In the genomic region with DNA sequence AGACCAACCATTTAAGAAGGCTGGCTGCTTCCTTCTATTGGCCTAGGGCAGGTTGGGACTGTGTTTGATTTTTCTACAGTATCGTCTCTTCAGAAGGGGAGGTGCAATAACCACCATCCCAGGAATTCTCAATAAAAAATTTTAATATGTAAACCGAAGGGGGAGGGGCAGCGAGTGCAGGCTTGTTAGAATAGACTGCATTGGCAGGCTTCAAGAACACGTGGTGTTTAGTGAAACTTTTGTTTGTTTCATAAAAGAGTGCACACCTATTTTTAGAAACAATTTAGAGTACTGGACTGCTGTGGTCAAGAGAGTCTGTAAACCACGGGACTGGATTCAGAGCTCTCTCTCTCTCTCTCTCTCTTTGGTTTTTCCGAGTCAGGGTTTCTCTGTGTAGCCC, we compare ENCODE assay signal across 21 mouse cellular contexts. TPM values are rescaled to one million over a fixed set of nuclear protein-coding genes. Genes with fewer than 3 reads are reported as not detected.
DNase-seq lines count a peak whose midpoint lies in the region; ATAC-seq and TF ChIP-seq lines count a peak whose summit lies in the region.
"Had no signal": no experiment of that assay in that cellular context is flagged by ENCODE, and none has a peak within 500 bp of the region (broad histone marks: within the 10 kb centered on the region; RNA-seq: fewer than 3 reads in every experiment).

No protein-coding gene starts in this region.

- in situ Hi-C loops in CH12.LX (cut with MboI; ENCODE audit: low pct_ligation_motif_present, low pct_unique_long_range_greater_than_20kb, low sequenced_read_pairs), result no loop called here

- 0 out of 2 replicates have a peak overlapping the region, but pooled peaks have one; percentile 9 for H3K27ac ChIP-seq in heart, embryonic 15.5 days
- H3K27ac ChIP-seq in CH12.LX (ENCODE audit: insufficient read depth, low read depth), result no peak overlapping the region
- H3K27ac ChIP-seq: hindbrain, postnatal 0 days; lung, embryonic 15.5 days; midbrain, embryonic 10.5 days had no signal

- no peak overlapping the region for H3K4me2 ChIP-seq in heart, embryonic 15.5 days
- no peak overlapping the region for H3K4me2 ChIP-seq in CH12.LX (ENCODE audit: insufficient read depth, low read depth, poor library complexity, severe bottlenecking)
- H3K4me2 ChIP-seq: lung, embryonic 15.5 days had no signal

- H3K79me2 ChIP-seq in CH12.LX (replicated peaks; ENCODE audit: control insufficient read depth, extremely low read depth, insufficient read depth, poor library complexity, severe bottlenecking), result no peaks in the 10 kb centered on the region

- no peak for ATAC-seq in heart, embryonic 15.5 days (replicated peaks; ENCODE audit: insufficient number of reproducible peaks, insufficient read depth, low FRiP score, low read depth)
- ATAC-seq in monocyte, adult 5-6 weeks (replicated peaks; ENCODE audit: insufficient number of reproducible peaks, low FRiP score, low TSS enrichment, poor library complexity, severe bottlenecking), result no peak
- ATAC-seq: hindbrain, postnatal 0 days had no signal

- H3K36me3 ChIP-seq in heart, embryonic 15.5 days, result 0 out of 2 replicates have a peak, but pooled peaks cover 3% of the 10 kb centered on the region
- peaks cover 0 to 38% of the 10 kb centered on the region in 2 experiments for H3K36me3 ChIP-seq in CH12.LX (replicated peaks in 1 of 2; ENCODE audit: control insufficient read depth in 1 of 2, insufficient read depth in 1 of 2, low read length in 1 of 2)
- H3K36me3 ChIP-seq: lung, embryonic 15.5 days had no signal

- no peak overlapping the region for H3K9ac ChIP-seq in heart, embryonic 15.5 days
- H3K9ac ChIP-seq in CH12.LX (ENCODE audit: insufficient read depth, low read depth), result no peak overlapping the region
- H3K9ac ChIP-seq: lung, embryonic 15.5 days had no signal

- TF ChIP-seq RAD21 in CH12.LX (IDR thresholded peaks at IDR 0.05; ENCODE audit: low read depth, low read length), result no peak

- dilution Hi-C loops in CH12.LX (cut with MboI; ENCODE audit: extremely low pct_ligation_motif_present, extremely low pct_unique_long_range_greater_than_20kb, low sequenced_read_pairs), result no loop called here

- no peaks in the 10 kb centered on the region for H3K9me3 ChIP-seq in heart, embryonic 15.5 days (replicated peaks)
- H3K9me3 ChIP-seq in CH12.LX (replicated peaks; ENCODE audit: low read length), result no peaks in the 10 kb centered on the region
- H3K9me3 ChIP-seq: lung, embryonic 15.5 days; midbrain, embryonic 10.5 days had no signal

- H3K27me3 ChIP-seq in heart, embryonic 15.5 days, result no peaks in the 10 kb centered on the region
- H3K27me3 ChIP-seq in CH12.LX (replicated peaks), result no peaks in the 10 kb centered on the region
- H3K27me3 ChIP-seq: lung, embryonic 15.5 days had no signal

- no peak for TF ChIP-seq CTCF in CH12.LX (conservative IDR thresholded peaks at IDR 0.05 in 1 of 2, IDR thresholded peaks at IDR 0.05 in 1 of 2; ENCODE audit: low read depth in 2 of 2, low read length in 2 of 2)

- no peak for TF ChIP-seq EP300 in CH12.LX (IDR thresholded peaks at IDR 0.05; ENCODE audit: low read length)

- peaks cover 52% of the 10 kb centered on the region for H3K4me1 ChIP-seq in heart, embryonic 15.5 days (replicated peaks)
- H3K4me1 ChIP-seq in CH12.LX (ENCODE audit: control insufficient read depth in 1 of 2, insufficient read depth in 2 of 2), result peaks cover 14 to 56% of the 10 kb centered on the region in 2 experiments

- no peak overlapping the region for H3K4me3 ChIP-seq in heart, embryonic 15.5 days
- H3K4me3 ChIP-seq in CH12.LX (replicated peaks in 1 of 3; ENCODE audit: low read depth in 2 of 3, low read length in 2 of 3, poor library complexity in 1 of 3), result no peak overlapping the region
- H3K4me3 ChIP-seq: lung, embryonic 15.5 days; midbrain, embryonic 10.5 days had no signal

- WGBS in heart, embryonic 15.5 days, result 61% methylated on average over 6 of the region's 6 CpGs

- DNase-seq in heart, adult 8-10 months (ENCODE audit: low spot score), result no peak
- peak; percentile 91 for DNase-seq in kidney, adult 9 months
- DNase-seq in kidney, adult 18-20 months, result no peak
- no peak for DNase-seq in CH12.LX (ENCODE audit: extremely low read depth)
- peak; percentile 76 for DNase-seq in lung, postnatal 10 days
- no peak for DNase-seq in adrenal gland, postnatal 36 days
- DNase-seq: cerebellum, postnatal 14 days; embryo, embryonic 11 days; gastrocnemius, postnatal 25 days; liver; right cerebral cortex, postnatal 14 days had no signal

- no peak for TF ChIP-seq POLR2A in CH12.LX (IDR thresholded peaks at IDR 0.05; ENCODE audit: low read depth, low read length)

TF ChIP-seq in CH12.LX, 34 proteins besides CTCF, POLR2A, EP300 and RAD21:
- TF ChIP-seq MEF2A (IDR thresholded peaks at IDR 0.05; ENCODE audit: borderline replicate concordance, low read depth, low read length), result 0 out of 2 replicates have a peak, but pooled peaks have one; percentile 22
- no peak for TF ChIP-seq IRF4 (IDR thresholded peaks at IDR 0.05; ENCODE audit: low read depth, low read length)
- TF ChIP-seq MAX (IDR thresholded peaks at IDR 0.05; ENCODE audit: low read length), result 0 out of 2 replicates have a peak, but pooled peaks have one; percentile 21

RNA-seq across cellular contexts. Expression of a gene that starts 8.2 kb away (rescaled TPM):
- polyA plus RNA-seq in heart, embryonic 15.5 days (2015; fragmentation: Nextera tagmentation; extraction: Ambion mirVana), result 17.3 and 19.0 TPM in 2 replicates
- 10 to 100 TPM; 13.3 to 16.3 (median 15.2) TPM for total RNA-seq in heart, adult 8-10 months (2022)
- total RNA-seq in CH12.LX (2012; rRNA removed), result 17.8 and 18.6 TPM in 2 replicates
- total RNA-seq in CH12.LX (2014; rRNA removed), result 14.6 and 17.4 TPM in 2 replicates
- 23.1 and 27.7 TPM in 2 replicates for polyA plus RNA-seq in CH12.LX (2012; ENCODE audit: insufficient read length, low read depth)
- 10 to 100 TPM in 1 of 2 experiments, 1 to 10 TPM in 1; 9.2 to 12.3 TPM for total RNA-seq in adrenal gland, postnatal 36 days (2021)
- 14.6 to 21.8 TPM (median 17.2 TPM) in 3 replicates for total RNA-seq in monocyte, adult 5-6 weeks (2017)

RNA-seq across cellular contexts. Expression of a gene that starts 23.8 kb away (rescaled TPM):
- polyA plus RNA-seq in heart, embryonic 15.5 days (2015; fragmentation: Nextera tagmentation; extraction: Ambion mirVana), result not detected in 2 replicates
- not detected for total RNA-seq in heart, adult 8-10 months (2022)
- total RNA-seq in CH12.LX (2012; rRNA removed) (not detected in 2 replicates), CH12.LX (2014; rRNA removed) (not detected in 2 replicates)
- not detected in 2 replicates for polyA plus RNA-seq in CH12.LX (2012; ENCODE audit: insufficient read length, low read depth)
- total RNA-seq in adrenal gland, postnatal 36 days (2021), result not detected
- total RNA-seq in monocyte, adult 5-6 weeks (2017), result not detected in 3 replicates
- total RNA-seq: gastrocnemius, postnatal 25 days; hematopoietic stem cell, adult 5-6 weeks; hindbrain, postnatal 0 days; left cerebral cortex, postnatal 10 days had no signal
- polyA plus RNA-seq: C2C12; forebrain, embryonic 11.5 days; frontal cortex, adult 2 months had no signal

RNA-seq across cellular contexts. Expression of a gene that starts 33.4 kb away (rescaled TPM):
- 23.9 and 29.0 TPM in 2 replicates for polyA plus RNA-seq in heart, embryonic 15.5 days (2015; fragmentation: Nextera tagmentation; extraction: Ambion mirVana)
- total RNA-seq in heart, adult 8-10 months (2022), result 10 to 100 TPM; 12.7 to 14.9 (median 14.4) TPM
- total RNA-seq in CH12.LX (2012; rRNA removed) (80.1 and 87.1 TPM in 2 replicates), CH12.LX (2014; rRNA removed) (69.3 and 76.7 TPM in 2 replicates)
- polyA plus RNA-seq in CH12.LX (2012; ENCODE audit: insufficient read length, low read depth), result 120 and 138 TPM in 2 replicates
- total RNA-seq in adrenal gland, postnatal 36 days (2021), result 10 to 100 TPM; 13.4 to 14.7 TPM
- total RNA-seq in monocyte, adult 5-6 weeks (2017), result 24.1 to 26.8 TPM (median 25.5 TPM) in 3 replicates

RNA-seq across cellular contexts. Expression of a gene that starts 45.2 kb away (rescaled TPM):
- polyA plus RNA-seq in heart, embryonic 15.5 days (2015; fragmentation: Nextera tagmentation; extraction: Ambion mirVana), result 11.3 and 13.0 TPM in 2 replicates
- 10 to 100 TPM in 1 of 4 experiments, 1 to 10 TPM in 3; 7.7 to 10.7 (median 8.4) TPM for total RNA-seq in heart, adult 8-10 months (2022)
- 6.1 and 8.0 TPM in 2 replicates for total RNA-seq in CH12.LX (2012; rRNA removed)
- 4.6 and 4.8 TPM in 2 replicates for total RNA-seq in CH12.LX (2014; rRNA removed)
- polyA plus RNA-seq in CH12.LX (2012; ENCODE audit: insufficient read length, low read depth), result 4.5 and 6.2 TPM in 2 replicates
- total RNA-seq in adrenal gland, postnatal 36 days (2021), result 10 to 100 TPM; 27.0 to 48.7 TPM
- 0.67 to 3.5 TPM (median 2.0 TPM) in 3 replicates for total RNA-seq in monocyte, adult 5-6 weeks (2017)

Comparison
In these comparisons a context has a peak if more than half of its experiments do, and no peak if none do; other contexts are left out.
1. DNase-seq: peak in kidney, adult 9 months (single experiment) and lung, postnatal 10 days (single experiment); none in heart, adult 8-10 months (single experiment), kidney, adult 18-20 months (single experiment), CH12.LX (single experiment) and adrenal gland, postnatal 36 days (0 of 2).